Mouse (Mus musculus) layer of hippocampus, postnatal 25 days (tissue): ENCODE measurements at regions not wholly inside any gene's neighbourhood (a gene's known extent, or its start where the extent isn't known, plus 50 kb on each side); places are given as distances from the start of the nearest gene placed in this dataset.

ENCODE experiments used
- DNase-seq, 2 experiments: peaks; one replicate each; pipeline ENCODE4 v3.0.0; 2022; ENCODE audit warnings: mixed read lengths in 2 of 2, low spot score in 1 of 2; ENCODE audit errors: extremely low spot score in 1 of 2

- DNase-seq = no peak
These were observed 69.1 kb upstream of the Pde7b start for GRCm38 (mm10) chr10:20793956-20794355.

- no peak for DNase-seq
These were observed 56.1 kb upstream of the Pde7b start for GRCm38 (mm10) chr10:20780946-20781345.

DNA sequence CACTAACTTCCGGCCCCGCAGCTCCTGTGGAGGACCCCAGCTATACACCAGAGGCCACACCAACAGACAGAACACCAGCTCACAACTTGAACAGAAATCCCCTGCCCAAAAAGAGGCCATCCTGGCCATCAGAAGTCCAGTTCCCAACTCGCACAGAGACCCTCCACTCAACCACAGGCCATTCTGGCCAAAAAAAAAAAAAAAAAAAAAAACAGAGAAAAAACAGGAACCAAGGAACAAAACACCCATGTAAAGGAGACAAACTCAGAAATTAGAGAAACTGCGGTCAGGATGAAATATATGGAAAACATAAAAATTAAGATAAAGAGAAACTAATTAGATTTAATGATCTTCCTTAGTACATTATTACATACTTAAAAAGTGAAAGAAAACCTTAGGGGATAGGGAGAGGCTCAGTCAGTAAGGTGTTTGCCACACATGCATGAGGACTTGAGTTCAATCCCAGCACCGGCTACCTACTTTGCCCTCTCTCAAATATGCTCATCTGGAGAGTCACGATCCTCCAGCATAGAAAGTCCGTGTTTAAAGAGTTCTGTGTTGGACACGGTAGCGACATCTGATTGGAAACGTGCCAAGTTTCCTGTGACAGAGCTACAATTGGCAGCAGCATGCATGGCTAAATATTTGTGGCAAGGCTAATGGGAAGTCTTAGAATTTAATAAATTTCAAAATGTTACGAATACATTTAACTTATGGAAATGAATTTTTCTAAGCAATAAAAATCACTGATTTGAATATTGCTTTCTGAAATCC, 51.9 kb upstream of the Pde7b start:
- DNase-seq = no peak

- DNase-seq = no peak
These were observed 51.0 kb upstream of the Pde7b start for GRCm38 (mm10) chr10:20775731-20776429.
